ENCODE assay signal across 8 mouse cellular contexts in genomic region chr3:105825501-105826161, GRCm38 (mm10). TPM values are rescaled to one million over a fixed set of nuclear protein-coding genes. Genes with fewer than 3 reads are reported as not detected.
DNase-seq lines count a peak whose midpoint lies in the region; TF ChIP-seq lines count a peak whose summit lies in the region.

No protein-coding gene starts in this region.

- TF ChIP-seq CTCF in bone marrow macrophage, adult 2 months (IDR thresholded peaks at IDR 0.05; ENCODE audit: low read depth, low read length): no peak
- no peak for TF ChIP-seq CTCF in lung, adult 2 months (IDR thresholded peaks at IDR 0.05; ENCODE audit: insufficient read depth, low read length)

- 14% methylated on average over 7 of the region's 7 CpGs for WGBS in lung, adult 2 months

- intact Hi-C loops in heart, postnatal 14 days (cut with DNase I): loop anchor here (2.0 kb wide), 2 partner anchors 23 to 69 kb away; no protein-coding TSS in a partner anchor

- DNase-seq in embryo, embryonic 10.5 days (ENCODE audit: low spot score): peak; percentile 10
- no peak for DNase-seq in embryo, embryonic 10 days (ENCODE audit: low spot score)
- peak; percentile 65 to 66 for DNase-seq in heart, postnatal 14 days
- peak; percentile 44 for DNase-seq in lung, adult 2 months
- DNase-seq in urinary bladder, postnatal 36 days (ENCODE audit: low spot score in 2 of 2): peak; percentile 25 to 59
- no peak for DNase-seq in layer of hippocampus, postnatal 10 days (ENCODE audit: low spot score in 2 of 2)
- DNase-seq in frontal cortex, postnatal 36 days (ENCODE audit: low spot score in 2 of 2): no peak

- no peak for TF ChIP-seq POLR2A in bone marrow macrophage, adult 2 months (IDR thresholded peaks at IDR 0.05; ENCODE audit: borderline replicate concordance, low read depth, low read length)
- TF ChIP-seq POLR2A in lung, adult 2 months (IDR thresholded peaks at IDR 0.05; ENCODE audit: borderline replicate concordance, extremely low read depth, low read depth, low read length): no peak

- peak overlapping the region; percentile 62 for H3K27ac ChIP-seq in bone marrow macrophage, adult 2 months (ENCODE audit: insufficient read depth, low read depth, low read length)

- peaks cover 21% of the 10 kb centered on the region for H3K4me1 ChIP-seq in bone marrow macrophage, adult 2 months (ENCODE audit: control insufficient read depth, insufficient read depth, low read length)
- peaks cover 15% of the 10 kb centered on the region for H3K4me1 ChIP-seq in lung, adult 2 months (ENCODE audit: control insufficient read depth, insufficient read depth, low read length)

- no peak overlapping the region for H3K4me3 ChIP-seq in bone marrow macrophage, adult 2 months (ENCODE audit: insufficient read depth, low read length)
- H3K4me3 ChIP-seq in lung, adult 2 months (replicated peaks; ENCODE audit: extremely low read depth, low read depth, low read length): no peak overlapping the region

RNA-seq across cellular contexts. Expression of gene Rap1a, which starts 24.5 kb away (rescaled TPM):
- polyA plus RNA-seq in bone marrow macrophage, adult 2 months (2012; ENCODE audit: insufficient read depth, insufficient read length, missing spikeins): 257 and 269 TPM in 2 replicates
- total RNA-seq in heart, postnatal 14 days (2021): 100 to 1,000 TPM; 103 to 116 TPM
- polyA plus RNA-seq in lung, adult 2 months (2012; rRNA removed): 8.2 and 18.1 TPM in 2 replicates
- total RNA-seq in layer of hippocampus, postnatal 10 days (2021): 10 to 100 TPM; 95.2 to 98.6 TPM

RNA-seq across cellular contexts. Expression of gene Adora3, which starts 45.0 kb away (rescaled TPM):
- polyA plus RNA-seq in bone marrow macrophage, adult 2 months (2012; ENCODE audit: insufficient read depth, insufficient read length, missing spikeins): 2.6 and 2.7 TPM in 2 replicates
- under 1 TPM in 1 of 2 experiments, not detected in 1; 0.24 TPM for total RNA-seq in heart, postnatal 14 days (2021)
- 0.84 and 1.2 TPM in 2 replicates for polyA plus RNA-seq in lung, adult 2 months (2012; rRNA removed)
- 1 to 10 TPM in 1 of 2 experiments, under 1 TPM in 1; 0.34 to 1.1 TPM for total RNA-seq in layer of hippocampus, postnatal 10 days (2021)

RNA-seq across cellular contexts. Expression of gene Tmigd3, which starts 45.1 kb away (rescaled TPM):
- 1.1 TPM in 1 of 2 replicates, not detected in the other for polyA plus RNA-seq in bone marrow macrophage, adult 2 months (2012; ENCODE audit: insufficient read depth, insufficient read length, missing spikeins)
- under 1 TPM in 1 of 2 experiments, not detected in 1; 0.24 TPM for total RNA-seq in heart, postnatal 14 days (2021)
- polyA plus RNA-seq in lung, adult 2 months (2012; rRNA removed): 1.3 and 2.2 TPM in 2 replicates
- total RNA-seq in layer of hippocampus, postnatal 10 days (2021): under 1 TPM in 1 of 2 experiments, not detected in 1; 0.47 TPM

Comparison
In these comparisons a context has a peak if more than half of its experiments do, and no peak if none do; other contexts are left out.
1. DNase-seq: peak in embryo, embryonic 10.5 days (single experiment), heart, postnatal 14 days (2 of 2), lung, adult 2 months (single experiment) and urinary bladder, postnatal 36 days (2 of 2); none in embryo, embryonic 10 days (single experiment), layer of hippocampus, postnatal 10 days (0 of 2) and frontal cortex, postnatal 36 days (0 of 2).